Mouse (Mus musculus): ENCODE results near the gene Tmem135.

Gene Tmem135

GRCm38 (mm10) chr7:89106421-89106820 lies 297.6 kb downstream of the Tmem135 start:
- DNase-seq (ENCODE audit: low read depth, low spot score), result no peak

- no peak for DNase-seq (ENCODE audit: low read depth, low spot score)
Measured at GRCm38 (mm10) chr7:89099756-89100155, 304.3 kb downstream of the Tmem135 start.
